Mouse (Mus musculus) MEL (cell line): ENCODE data around the gene Gm37240.

Experiments
- CHD1 ChIP-seq: IDR thresholded peaks from 2 replicates; pipeline ENCODE4 v1.6.1; 2012; ENCODE audit warnings: low read depth, mild to moderate bottlenecking, inconsistent platforms, low read length, improper control_type of control experiment
- CTCF ChIP-seq, 3 experiments: IDR thresholded peaks in 2 of 3; conservative IDR thresholded peaks in 1 of 3; 2 replicates each; pipeline ENCODE4 v1.5.1; 2011 to 2012; ENCODE audit warnings: low read length in 3 of 3, low read depth in 2 of 3, mild to moderate bottlenecking in 2 of 3, improper control_type of control experiment in 1 of 3, inconsistent platforms in 1 of 3, mixed read lengths in 1 of 3, moderate library complexity in 1 of 3; ENCODE audit not compliant: control insufficient read depth in 1 of 3, insufficient read depth in 1 of 3, poor library complexity in 1 of 3, severe bottlenecking in 1 of 3
- ETS1 ChIP-seq: IDR thresholded peaks from 2 replicates; pipeline ENCODE4 v1.6.1; 2012; ENCODE audit warnings: low read depth, mild to moderate bottlenecking, inconsistent platforms, low read length, improper control_type of control experiment, moderate library complexity
- GATA1 ChIP-seq: IDR thresholded peaks from 2 replicates; pipeline ENCODE4 v1.6.1; 2011; ENCODE audit warnings: low read depth, low read length, improper control_type of control experiment
- HCFC1 ChIP-seq: IDR thresholded peaks from 2 replicates; pipeline ENCODE4 v1.6.1; 2012; ENCODE audit warnings: low read depth, mild to moderate bottlenecking, inconsistent platforms, low read length, improper control_type of control experiment, moderate library complexity
- MAX ChIP-seq: IDR thresholded peaks from 2 replicates; pipeline ENCODE4 v1.6.1; 2011; ENCODE audit warnings: low read length, improper control_type of control experiment
- NRF1 ChIP-seq: IDR thresholded peaks from 2 replicates; pipeline ENCODE4 v1.6.1; 2014; ENCODE audit warnings: low read depth, mild to moderate bottlenecking, inconsistent platforms, low read length, improper control_type of control experiment, moderate library complexity; ENCODE audit not compliant: poor library complexity, insufficient read depth, severe bottlenecking
- POLR2A ChIP-seq, 2 experiments: IDR thresholded peaks; 2 replicates each; pipeline ENCODE4 v1.6.1; 2011 to 2012; ENCODE audit warnings: low read length in 2 of 2, mild to moderate bottlenecking in 2 of 2, control low read depth in 1 of 2, improper control_type of control experiment in 1 of 2, low read depth in 1 of 2, moderate library complexity in 1 of 2; ENCODE audit not compliant: control insufficient read depth in 1 of 2, insufficient read depth in 1 of 2, poor library complexity in 1 of 2
- TBP ChIP-seq: IDR thresholded peaks from 2 replicates; pipeline ENCODE4 v1.8.0; 2011; ENCODE audit warnings: low read depth, low read length, improper control_type of control experiment
- TCF12 ChIP-seq: IDR thresholded peaks from 2 replicates; pipeline ENCODE4 v1.6.1; 2014; ENCODE audit warnings: low read depth, mild to moderate bottlenecking, inconsistent platforms, low read length, improper control_type of control experiment, moderate library complexity
- USF1 ChIP-seq: IDR thresholded peaks from 2 replicates; pipeline ENCODE4 v1.6.1; 2014; ENCODE audit warnings: low read depth, mild to moderate bottlenecking, inconsistent platforms, low read length, improper control_type of control experiment, moderate library complexity
- ZC3H11A ChIP-seq: IDR thresholded peaks from 2 replicates; pipeline ENCODE4 v1.6.1; 2012; ENCODE audit warnings: low read depth, mild to moderate bottlenecking, inconsistent platforms, low read length, improper control_type of control experiment
- ZMIZ1 ChIP-seq: IDR thresholded peaks from 2 replicates; pipeline ENCODE4 v1.6.1; 2012; ENCODE audit warnings: low read depth, mild to moderate bottlenecking, inconsistent platforms, low read length, improper control_type of control experiment, moderate library complexity

- TF ChIP-seq CTCF (IDR thresholded peaks at IDR 0.05 in 2 of 3, conservative IDR thresholded peaks at IDR 0.05 in 1 of 3; ENCODE audit: control insufficient read depth in 1 of 3, insufficient read depth in 1 of 3, low read depth in 2 of 3, low read length in 3 of 3, poor library complexity in 1 of 3, severe bottlenecking in 1 of 3) (no peak), CHD1 (no peak), MAX (no peak), HCFC1 (no peak), POLR2A (IDR thresholded peaks at IDR 0.05; ENCODE audit: control insufficient read depth in 1 of 2, insufficient read depth in 1 of 2, low read depth in 1 of 2, low read length in 2 of 2, poor library complexity in 1 of 2) (no peak), ETS1 (no peak), TCF12 (no peak), ZMIZ1 (no peak), ZC3H11A (no peak), TBP (no peak), USF1 (no peak), GATA1 (no peak), NRF1 (no peak)
Measured at GRCm38 (mm10) chr3:85138407-85138806, 748.9 kb downstream of the Gm37240 start.
